21 mouse cellular contexts compared by ENCODE assay signal in the genomic region with DNA sequence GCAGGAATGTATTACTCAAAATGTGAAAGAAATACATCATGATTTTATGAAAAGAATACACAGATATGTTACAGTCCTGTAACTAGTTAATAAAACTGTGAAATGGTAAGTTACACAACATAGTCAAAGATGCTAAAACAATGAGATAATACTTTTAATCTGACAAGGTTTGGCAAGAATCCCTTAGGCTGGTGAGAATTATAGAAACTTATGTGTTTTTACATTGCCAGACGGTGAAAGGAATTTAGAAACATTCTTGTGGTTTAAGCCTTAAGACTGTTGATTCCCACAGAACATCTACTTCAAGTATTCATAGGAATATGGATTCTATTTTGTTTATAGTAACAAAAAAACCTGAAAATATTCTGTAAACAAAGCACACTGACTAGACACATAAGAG. TPM values are rescaled to one million over a fixed set of nuclear protein-coding genes. Genes with fewer than 3 reads are reported as not detected.
DNase-seq lines count a peak whose midpoint lies in the region; ATAC-seq and TF ChIP-seq lines count a peak whose summit lies in the region.
"Had no signal": no experiment of that assay in that cellular context is flagged by ENCODE, and none has a peak within 500 bp of the region (broad histone marks: within the 10 kb centered on the region; RNA-seq: fewer than 3 reads in every experiment).

No protein-coding gene starts in this region.

- H3K27me3 ChIP-seq in embryonic facial prominence, embryonic 14.5 days (replicated peaks; ENCODE audit: control insufficient read depth, insufficient read depth, low read length), result no peaks in the 10 kb centered on the region
- no peaks in the 10 kb centered on the region for H3K27me3 ChIP-seq in embryonic facial prominence, embryonic 10.5 days (replicated peaks; ENCODE audit: low read depth, poor library complexity, severe bottlenecking)
- no peaks in the 10 kb centered on the region for H3K27me3 ChIP-seq in forebrain, embryonic 10.5 days (ENCODE audit: poor library complexity, severe bottlenecking)
- H3K27me3 ChIP-seq in hindbrain, embryonic 13.5 days, result no peaks in the 10 kb centered on the region
- no peaks in the 10 kb centered on the region for H3K27me3 ChIP-seq in intestine, postnatal 0 days (replicated peaks; ENCODE audit: control insufficient read depth, insufficient read depth, low read length)
- H3K27me3 ChIP-seq: embryonic facial prominence, embryonic 12.5 days; embryonic facial prominence, embryonic 15.5 days; forebrain, embryonic 13.5 days had no signal

- peak overlapping the region; percentile 67; the same call in 1 of the 2 replicates for H3K27ac ChIP-seq in embryonic facial prominence, embryonic 14.5 days (replicated peaks; ENCODE audit: low read depth, low read length)
- H3K27ac ChIP-seq in embryonic facial prominence, embryonic 10.5 days (replicated peaks), result no peak overlapping the region
- H3K27ac ChIP-seq in embryonic fibroblast, embryonic 13.5 days (ENCODE audit: insufficient read depth, low read length), result peak overlapping the region; percentile 91; the same call in 1 of the 2 replicates
- H3K27ac ChIP-seq in forebrain, embryonic 10.5 days, result no peak overlapping the region
- H3K27ac ChIP-seq in hindbrain, embryonic 13.5 days, result no peak overlapping the region
- H3K27ac ChIP-seq in intestine, postnatal 0 days (ENCODE audit: low read depth, low read length), result no peak overlapping the region
- H3K27ac ChIP-seq: embryonic facial prominence, embryonic 12.5 days; forebrain, embryonic 13.5 days had no signal

- no peak for ATAC-seq in embryonic facial prominence, embryonic 14.5 days (ENCODE audit: low read depth)
- no peak for ATAC-seq in hindbrain, embryonic 13.5 days (ENCODE audit: low FRiP score)
- no peak for ATAC-seq in intestine, postnatal 0 days
- ATAC-seq: activated CD4-positive, CD25-positive, alpha-beta regulatory T cell, adult 4 months; forebrain, embryonic 13.5 days; forebrain, embryonic 16.5 days had no signal

- peak; percentile 71 for DNase-seq in embryonic facial prominence, embryonic 14.5 days (ENCODE audit: low spot score)
- DNase-seq in embryonic facial prominence, embryonic 10.5 days (ENCODE audit: low spot score), result no peak
- DNase-seq in NIH3T3 (ENCODE audit: low read depth), result peak; percentile 62
- DNase-seq in forebrain, embryonic 10.5 days (ENCODE audit: extremely low spot score, low spot score), result no peak
- DNase-seq: adrenal gland, adult 8-10 months; adrenal gland, postnatal 14 days; adrenal gland, postnatal 36 days; cerebellum, adult 11-12 months; cerebellum, adult 2 months; cerebellum, adult 9-10 months; cerebellum, postnatal 10 days; cerebellum, postnatal 36 days; embryo, embryonic 11 days had no signal

- WGBS in embryonic facial prominence, embryonic 14.5 days, result 45% methylated on average over 1 of the region's 1 CpGs
- WGBS in embryonic facial prominence, embryonic 10.5 days, result 86% methylated on average over 1 of the region's 1 CpGs
- 89% methylated on average over 1 of the region's 1 CpGs for WGBS in forebrain, embryonic 10.5 days
- WGBS in hindbrain, embryonic 13.5 days, result 94% methylated on average over 1 of the region's 1 CpGs
- WGBS in intestine, postnatal 0 days, result 65% methylated on average over 1 of the region's 1 CpGs

- no peaks in the 10 kb centered on the region for H3K9me3 ChIP-seq in embryonic facial prominence, embryonic 14.5 days (ENCODE audit: control insufficient read depth, low read length)
- H3K9me3 ChIP-seq in embryonic facial prominence, embryonic 10.5 days, result no peaks in the 10 kb centered on the region
- H3K9me3 ChIP-seq in forebrain, embryonic 10.5 days, result no peaks in the 10 kb centered on the region
- H3K9me3 ChIP-seq in hindbrain, embryonic 13.5 days, result no peaks in the 10 kb centered on the region
- no peaks in the 10 kb centered on the region for H3K9me3 ChIP-seq in intestine, postnatal 0 days (ENCODE audit: control insufficient read depth)
- H3K9me3 ChIP-seq: embryonic facial prominence, embryonic 12.5 days; embryonic facial prominence, embryonic 15.5 days; forebrain, embryonic 13.5 days had no signal

- 0 out of 2 replicates have a peak, but pooled peaks cover 4% of the 10 kb centered on the region for H3K4me1 ChIP-seq in embryonic facial prominence, embryonic 14.5 days (ENCODE audit: control insufficient read depth, insufficient read depth, low read length)
- no peaks in the 10 kb centered on the region for H3K4me1 ChIP-seq in embryonic facial prominence, embryonic 10.5 days
- H3K4me1 ChIP-seq in embryonic fibroblast, embryonic 13.5 days (ENCODE audit: control insufficient read depth, insufficient read depth, low read length), result peaks cover 7% of the 10 kb centered on the region
- no peaks in the 10 kb centered on the region for H3K4me1 ChIP-seq in forebrain, embryonic 10.5 days
- no peaks in the 10 kb centered on the region for H3K4me1 ChIP-seq in hindbrain, embryonic 13.5 days (replicated peaks)
- no peaks in the 10 kb centered on the region for H3K4me1 ChIP-seq in intestine, postnatal 0 days (replicated peaks; ENCODE audit: control insufficient read depth, insufficient read depth, low read length)
- H3K4me1 ChIP-seq: embryonic facial prominence, embryonic 12.5 days; embryonic facial prominence, embryonic 15.5 days; forebrain, embryonic 13.5 days had no signal

- no peak for TF ChIP-seq CTCF in embryonic fibroblast, embryonic 13.5 days (IDR thresholded peaks at IDR 0.05; ENCODE audit: borderline replicate concordance, insufficient read depth, low read length)
- TF ChIP-seq CTCF in intestine, postnatal 0 days (IDR thresholded peaks at IDR 0.05; ENCODE audit: low read depth), result no peak

- no peak overlapping the region for H3K9ac ChIP-seq in embryonic facial prominence, embryonic 14.5 days (ENCODE audit: low read depth, low read length)
- no peak overlapping the region for H3K9ac ChIP-seq in hindbrain, embryonic 13.5 days
- H3K9ac ChIP-seq in intestine, postnatal 0 days (ENCODE audit: low read depth, low read length), result no peak overlapping the region
- H3K9ac ChIP-seq: embryonic facial prominence, embryonic 12.5 days; embryonic facial prominence, embryonic 15.5 days; forebrain, embryonic 13.5 days had no signal

- no peak overlapping the region for H3K4me3 ChIP-seq in embryonic facial prominence, embryonic 14.5 days (ENCODE audit: low read depth, low read length)
- H3K4me3 ChIP-seq in embryonic facial prominence, embryonic 10.5 days, result no peak overlapping the region
- H3K4me3 ChIP-seq in embryonic fibroblast, embryonic 13.5 days (ENCODE audit: insufficient read depth, low read length), result no peak overlapping the region
- no peak overlapping the region for H3K4me3 ChIP-seq in forebrain, embryonic 10.5 days
- no peak overlapping the region for H3K4me3 ChIP-seq in hindbrain, embryonic 13.5 days
- H3K4me3 ChIP-seq in intestine, postnatal 0 days (ENCODE audit: low read depth, low read length), result no peak overlapping the region
- H3K4me3 ChIP-seq: embryonic facial prominence, embryonic 12.5 days; embryonic facial prominence, embryonic 15.5 days; forebrain, embryonic 13.5 days had no signal

- H3K4me2 ChIP-seq in embryonic facial prominence, embryonic 14.5 days (ENCODE audit: low read depth, low read length), result no peak overlapping the region
- H3K4me2 ChIP-seq in hindbrain, embryonic 13.5 days, result no peak overlapping the region
- no peak overlapping the region for H3K4me2 ChIP-seq in intestine, postnatal 0 days (replicated peaks; ENCODE audit: low read depth)
- H3K4me2 ChIP-seq: embryonic facial prominence, embryonic 12.5 days; embryonic facial prominence, embryonic 15.5 days; forebrain, embryonic 13.5 days had no signal

- peaks cover 51% of the 10 kb centered on the region for H3K36me3 ChIP-seq in embryonic facial prominence, embryonic 14.5 days (ENCODE audit: control insufficient read depth, insufficient read depth, low read length)
- H3K36me3 ChIP-seq in embryonic facial prominence, embryonic 10.5 days (replicated peaks), result peaks cover 75% of the 10 kb centered on the region
- H3K36me3 ChIP-seq in forebrain, embryonic 10.5 days (replicated peaks), result peaks cover 78% of the 10 kb centered on the region
- peaks cover 56% of the 10 kb centered on the region for H3K36me3 ChIP-seq in hindbrain, embryonic 13.5 days
- H3K36me3 ChIP-seq in intestine, postnatal 0 days (ENCODE audit: control insufficient read depth, insufficient read depth), result peaks cover 28% of the 10 kb centered on the region

- no peak for TF ChIP-seq POLR2A in embryonic fibroblast, embryonic 13.5 days (IDR thresholded peaks at IDR 0.05; ENCODE audit: low read depth, low read length)

RNA-seq across cellular contexts. Expression of a gene that starts 22.6 kb away (rescaled TPM):
- 50.6 and 50.8 TPM in 2 replicates for polyA plus RNA-seq in embryonic facial prominence, embryonic 14.5 days (2014; fragmentation: Nextera tagmentation; extraction: Ambion mirVana)
- 74.9 and 81.2 TPM in 2 replicates for polyA plus RNA-seq in embryonic facial prominence, embryonic 10.5 days (2016; fragmentation: Nextera tagmentation; extraction: Ambion mirVana)
- 55.4 and 57.5 TPM in 2 replicates for polyA plus RNA-seq in embryonic fibroblast, embryonic 13.5 days (2011; ENCODE audit: insufficient read length, low read depth, missing spikeins)
- polyA plus RNA-seq in forebrain, embryonic 10.5 days (2016; fragmentation: Nextera tagmentation; extraction: Ambion mirVana), result 89.7 and 93.8 TPM in 2 replicates
- polyA plus RNA-seq in hindbrain, embryonic 13.5 days (2015; fragmentation: Nextera tagmentation; extraction: Ambion mirVana), result 66.3 and 68.2 TPM in 2 replicates
- polyA plus RNA-seq in intestine, postnatal 0 days (2015; fragmentation: Nextera tagmentation; extraction: Ambion mirVana), result 30.9 and 34.3 TPM in 2 replicates

RNA-seq across cellular contexts. Expression of a gene that starts 22.9 kb away (rescaled TPM):
- polyA plus RNA-seq in embryonic facial prominence, embryonic 14.5 days (2014; fragmentation: Nextera tagmentation; extraction: Ambion mirVana), result 20.6 and 22.2 TPM in 2 replicates
- polyA plus RNA-seq in embryonic facial prominence, embryonic 10.5 days (2016; fragmentation: Nextera tagmentation; extraction: Ambion mirVana), result 17.7 and 19.8 TPM in 2 replicates
- polyA plus RNA-seq in embryonic fibroblast, embryonic 13.5 days (2011; ENCODE audit: insufficient read length, low read depth, missing spikeins), result 17.7 and 22.9 TPM in 2 replicates
- 18.0 and 18.7 TPM in 2 replicates for polyA plus RNA-seq in forebrain, embryonic 10.5 days (2016; fragmentation: Nextera tagmentation; extraction: Ambion mirVana)
- 33.6 and 34.2 TPM in 2 replicates for polyA plus RNA-seq in hindbrain, embryonic 13.5 days (2015; fragmentation: Nextera tagmentation; extraction: Ambion mirVana)
- 4.9 and 5.4 TPM in 2 replicates for polyA plus RNA-seq in intestine, postnatal 0 days (2015; fragmentation: Nextera tagmentation; extraction: Ambion mirVana)

RNA-seq across cellular contexts. Expression of a gene that starts 46.1 kb away (rescaled TPM):
- 8.0 and 8.9 TPM in 2 replicates for polyA plus RNA-seq in embryonic facial prominence, embryonic 14.5 days (2014; fragmentation: Nextera tagmentation; extraction: Ambion mirVana)
- polyA plus RNA-seq in embryonic facial prominence, embryonic 10.5 days (2016; fragmentation: Nextera tagmentation; extraction: Ambion mirVana), result 7.9 and 8.1 TPM in 2 replicates
- 6.8 and 7.2 TPM in 2 replicates for polyA plus RNA-seq in embryonic fibroblast, embryonic 13.5 days (2011; ENCODE audit: insufficient read length, low read depth, missing spikeins)
- polyA plus RNA-seq in forebrain, embryonic 10.5 days (2016; fragmentation: Nextera tagmentation; extraction: Ambion mirVana), result 8.0 and 9.0 TPM in 2 replicates
- polyA plus RNA-seq in hindbrain, embryonic 13.5 days (2015; fragmentation: Nextera tagmentation; extraction: Ambion mirVana), result 32.7 and 34.7 TPM in 2 replicates
- polyA plus RNA-seq in intestine, postnatal 0 days (2015; fragmentation: Nextera tagmentation; extraction: Ambion mirVana), result 1.5 and 2.1 TPM in 2 replicates

RNA-seq across cellular contexts. Expression of a gene that starts 46.3 kb away (rescaled TPM):
- polyA plus RNA-seq in embryonic facial prominence, embryonic 14.5 days (2014; fragmentation: Nextera tagmentation; extraction: Ambion mirVana), result 20.2 and 21.5 TPM in 2 replicates
- polyA plus RNA-seq in embryonic facial prominence, embryonic 10.5 days (2016; fragmentation: Nextera tagmentation; extraction: Ambion mirVana), result 20.2 and 20.8 TPM in 2 replicates
- polyA plus RNA-seq in embryonic fibroblast, embryonic 13.5 days (2011; ENCODE audit: insufficient read length, low read depth, missing spikeins), result 39.9 and 44.0 TPM in 2 replicates
- polyA plus RNA-seq in forebrain, embryonic 10.5 days (2016; fragmentation: Nextera tagmentation; extraction: Ambion mirVana), result 17.1 and 17.5 TPM in 2 replicates
- 41.9 and 44.8 TPM in 2 replicates for polyA plus RNA-seq in hindbrain, embryonic 13.5 days (2015; fragmentation: Nextera tagmentation; extraction: Ambion mirVana)
- 11.7 and 13.3 TPM in 2 replicates for polyA plus RNA-seq in intestine, postnatal 0 days (2015; fragmentation: Nextera tagmentation; extraction: Ambion mirVana)

Comparison
In these comparisons a context has a peak if more than half of its experiments do, and no peak if none do; other contexts are left out.
1. DNase-seq: peak in embryonic facial prominence, embryonic 14.5 days (single experiment) and NIH3T3 (single experiment); none in embryonic facial prominence, embryonic 10.5 days (single experiment) and forebrain, embryonic 10.5 days (single experiment).
2. H3K27ac ChIP-seq: peak in embryonic facial prominence, embryonic 14.5 days (single experiment) and embryonic fibroblast, embryonic 13.5 days (single experiment); none in embryonic facial prominence, embryonic 10.5 days (single experiment), forebrain, embryonic 10.5 days (single experiment), hindbrain, embryonic 13.5 days (single experiment) and intestine, postnatal 0 days (single experiment).